In genomic region chr8:11049835-11050234, GRCm38 (mm10) we compare ENCODE assay signal across 25 mouse cellular contexts. TPM values are rescaled to one million over a fixed set of nuclear protein-coding genes. Genes with fewer than 3 reads are reported as not detected.
DNase-seq lines count a peak whose midpoint lies in the region; ATAC-seq and TF ChIP-seq lines count a peak whose summit lies in the region.
"Had no signal": no experiment of that assay in that cellular context is flagged by ENCODE, and none has a peak within 500 bp of the region (broad histone marks: within the 10 kb centered on the region; RNA-seq: fewer than 3 reads in every experiment).

No protein-coding gene starts in this region.

- DNase-seq in lung, postnatal 0 days (ENCODE audit: low spot score) = no peak
- DNase-seq in lung, postnatal 25 days (ENCODE audit: low spot score) = no peak
- no peak for DNase-seq in thymus, postnatal 36 days
- DNase-seq: adrenal gland, adult 2 months; adrenal gland, postnatal 36 days; B cell, adult 2 months; cerebellum, adult 2 months; cerebellum, postnatal 14 days; gastrocnemius, postnatal 25 days; kidney, adult 11 months; kidney, postnatal 36 days; right cerebral cortex, postnatal 4 days had no signal

- H3K27ac ChIP-seq in intestine, postnatal 0 days (ENCODE audit: low read depth, low read length) = no peak overlapping the region
- H3K27ac ChIP-seq in intestine, embryonic 16.5 days (ENCODE audit: low read length) = no peak overlapping the region
- H3K27ac ChIP-seq in lung, postnatal 0 days (ENCODE audit: low read length) = no peak overlapping the region
- H3K27ac ChIP-seq: heart, embryonic 15.5 days; hindbrain, embryonic 13.5 days; layer of hippocampus, adult 2 months; left cerebral cortex, adult 2 months; limb, embryonic 12.5 days; lung, embryonic 15.5 days; midbrain, embryonic 13.5 days; neural tube, embryonic 13.5 days had no signal

- peak; percentile 63 for TF ChIP-seq CTCF in intestine, postnatal 0 days (IDR thresholded peaks at IDR 0.05; ENCODE audit: low read depth)
- 0 out of 2 replicates have a peak, but pooled peaks have one; percentile 17 for TF ChIP-seq CTCF in lung, postnatal 0 days (IDR thresholded peaks at IDR 0.05)

- H3K4me3 ChIP-seq in intestine, postnatal 0 days (ENCODE audit: low read depth, low read length) = no peak overlapping the region
- no peak overlapping the region for H3K4me3 ChIP-seq in intestine, embryonic 16.5 days (ENCODE audit: low read length)
- H3K4me3 ChIP-seq in lung, postnatal 0 days (ENCODE audit: low read depth, low read length) = no peak overlapping the region
- H3K4me3 ChIP-seq in megakaryocyte, embryonic 14.5 days (replicated peaks) = peak overlapping the region; percentile 82
- H3K4me3 ChIP-seq: heart, embryonic 15.5 days; hindbrain, embryonic 13.5 days; layer of hippocampus, adult 2 months; left cerebral cortex, adult 2 months; limb, embryonic 12.5 days; lung, embryonic 15.5 days; midbrain, embryonic 13.5 days; neural tube, embryonic 13.5 days had no signal

- H3K4me1 ChIP-seq in intestine, postnatal 0 days (replicated peaks; ENCODE audit: control insufficient read depth, insufficient read depth, low read length) = no peaks in the 10 kb centered on the region
- H3K4me1 ChIP-seq in intestine, embryonic 16.5 days (ENCODE audit: control insufficient read depth, insufficient read depth, low read length) = peaks cover 8% of the 10 kb centered on the region; the same call in 1 of the 2 replicates
- H3K4me1 ChIP-seq in lung, postnatal 0 days (ENCODE audit: insufficient read depth, low read depth, low read length) = no peaks in the 10 kb centered on the region
- peaks cover 87% of the 10 kb centered on the region for H3K4me1 ChIP-seq in megakaryocyte, embryonic 14.5 days
- H3K4me1 ChIP-seq: heart, embryonic 15.5 days; lung, embryonic 15.5 days; midbrain, embryonic 13.5 days; neural tube, embryonic 13.5 days had no signal

- H3K9me3 ChIP-seq in intestine, postnatal 0 days (ENCODE audit: control insufficient read depth) = no peaks in the 10 kb centered on the region
- H3K9me3 ChIP-seq in intestine, embryonic 16.5 days (ENCODE audit: control insufficient read depth, low read length) = no peaks in the 10 kb centered on the region
- no peaks in the 10 kb centered on the region for H3K9me3 ChIP-seq in lung, postnatal 0 days (ENCODE audit: low read length)
- no peaks in the 10 kb centered on the region for H3K9me3 ChIP-seq in megakaryocyte, embryonic 14.5 days
- H3K9me3 ChIP-seq: heart, embryonic 15.5 days; hindbrain, embryonic 13.5 days; limb, embryonic 12.5 days; lung, embryonic 15.5 days; midbrain, embryonic 13.5 days; neural tube, embryonic 13.5 days had no signal

- no peak for TF ChIP-seq EP300 in lung, postnatal 0 days (IDR thresholded peaks at IDR 0.05)

- no peak overlapping the region for H3K9ac ChIP-seq in intestine, postnatal 0 days (ENCODE audit: low read depth, low read length)
- H3K9ac ChIP-seq in intestine, embryonic 16.5 days (ENCODE audit: low read depth, low read length) = no peak overlapping the region
- H3K9ac ChIP-seq in lung, postnatal 0 days (replicated peaks; ENCODE audit: low read depth) = no peak overlapping the region
- H3K9ac ChIP-seq: heart, embryonic 15.5 days; hindbrain, embryonic 13.5 days; limb, embryonic 12.5 days; lung, embryonic 15.5 days; midbrain, embryonic 13.5 days; neural tube, embryonic 13.5 days had no signal

- no peak for ATAC-seq in intestine, postnatal 0 days
- ATAC-seq in intestine, embryonic 16.5 days = no peak
- ATAC-seq in lung, postnatal 0 days = no peak
- ATAC-seq: forebrain, embryonic 14.5 days; midbrain, embryonic 13.5 days had no signal

- no peaks in the 10 kb centered on the region for H3K27me3 ChIP-seq in intestine, postnatal 0 days (replicated peaks; ENCODE audit: control insufficient read depth, insufficient read depth, low read length)
- no peaks in the 10 kb centered on the region for H3K27me3 ChIP-seq in intestine, embryonic 16.5 days (replicated peaks; ENCODE audit: control insufficient read depth, insufficient read depth, low read length)
- H3K27me3 ChIP-seq in lung, postnatal 0 days (replicated peaks; ENCODE audit: insufficient read depth, low read length) = no peaks in the 10 kb centered on the region
- H3K27me3 ChIP-seq in megakaryocyte, embryonic 14.5 days (replicated peaks) = peaks cover 3% of the 10 kb centered on the region
- H3K27me3 ChIP-seq: heart, embryonic 15.5 days; hindbrain, embryonic 13.5 days; lung, embryonic 15.5 days; midbrain, embryonic 13.5 days had no signal

- H3K36me3 ChIP-seq in intestine, postnatal 0 days (ENCODE audit: control insufficient read depth, insufficient read depth) = no peaks in the 10 kb centered on the region
- no peaks in the 10 kb centered on the region for H3K36me3 ChIP-seq in intestine, embryonic 16.5 days (ENCODE audit: control insufficient read depth, insufficient read depth, low read length)
- H3K36me3 ChIP-seq in lung, postnatal 0 days (ENCODE audit: insufficient read depth, low read length) = no peaks in the 10 kb centered on the region
- peaks cover 3% of the 10 kb centered on the region for H3K36me3 ChIP-seq in megakaryocyte, embryonic 14.5 days (replicated peaks; ENCODE audit: low read length)
- H3K36me3 ChIP-seq: heart, embryonic 15.5 days; hindbrain, embryonic 13.5 days; limb, embryonic 12.5 days; lung, embryonic 15.5 days; midbrain, embryonic 13.5 days; neural tube, embryonic 13.5 days had no signal

- H3K4me2 ChIP-seq in intestine, postnatal 0 days (replicated peaks; ENCODE audit: low read depth) = no peak overlapping the region
- H3K4me2 ChIP-seq in intestine, embryonic 16.5 days (ENCODE audit: low read depth, low read length) = no peak overlapping the region
- H3K4me2 ChIP-seq in lung, postnatal 0 days (replicated peaks; ENCODE audit: low read depth, low read length) = no peak overlapping the region
- H3K4me2 ChIP-seq: heart, embryonic 15.5 days; hindbrain, embryonic 13.5 days; limb, embryonic 12.5 days; liver, embryonic 11.5 days; lung, embryonic 15.5 days; midbrain, embryonic 13.5 days; neural tube, embryonic 13.5 days had no signal

- WGBS in intestine, postnatal 0 days = 54% methylated on average over 5 of the region's 5 CpGs
- 65% methylated on average over 5 of the region's 5 CpGs for WGBS in intestine, embryonic 16.5 days
- 50% methylated on average over 5 of the region's 5 CpGs for WGBS in lung, postnatal 0 days

RNA-seq across cellular contexts. Expression of gene Irs2, which starts 41.6 kb away (rescaled TPM):
- polyA plus RNA-seq in intestine, postnatal 0 days (2015; fragmentation: Nextera tagmentation; extraction: Ambion mirVana) = 6.0 and 7.7 TPM in 2 replicates
- polyA plus RNA-seq in intestine, embryonic 16.5 days (2015; fragmentation: Nextera tagmentation; extraction: Ambion mirVana) = 4.4 and 4.7 TPM in 2 replicates
- polyA plus RNA-seq in lung, postnatal 0 days (2015; fragmentation: Nextera tagmentation; extraction: Ambion mirVana) = 6.9 and 7.2 TPM in 2 replicates
- polyA plus RNA-seq in megakaryocyte, embryonic 14.5 days (2012; ENCODE audit: insufficient read depth, low replicate concordance) = 77.5 and 176 TPM in 2 replicates
